Mouse (Mus musculus) heart, adult 18-20 months (tissue): ENCODE measurements at regions not wholly inside any gene's neighbourhood (a gene's known extent, or its start where the extent isn't known, plus 50 kb on each side); places are given as distances from the start of the nearest gene placed in this dataset.
"Not testable (repeated sequence)": the region's sequence is repeated elsewhere in the genome, so short reads cannot be mapped to it uniquely, and the experiment has no call there.

Experiments
- DNase-seq, 2 experiments: peaks; one replicate each; pipeline ENCODE4 v3.0.0; 2021 to 2022; ENCODE audit warnings: mixed read lengths in 1 of 2

DNA sequence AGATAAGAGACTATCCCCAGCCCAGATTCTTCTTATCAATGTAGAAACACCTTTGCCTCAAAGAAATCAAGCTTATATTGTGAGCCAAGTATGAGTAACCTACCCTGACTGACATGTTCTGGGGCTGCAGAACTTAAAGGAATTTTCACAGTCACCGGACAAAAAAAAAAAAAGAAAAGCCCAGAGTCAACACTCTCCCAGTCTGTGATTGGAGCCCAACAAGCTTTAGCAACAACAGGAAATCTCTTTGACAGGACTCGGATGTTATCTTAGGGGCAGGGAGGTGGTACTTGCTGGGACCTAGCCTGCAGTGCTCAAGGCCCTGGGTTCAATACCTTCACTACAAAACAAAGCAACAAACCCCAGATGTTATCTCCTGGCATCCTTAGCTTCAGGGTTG, 114.2 kb downstream of the Nectin1 start:
- DNase-seq, result no peak

GRCm38 (mm10) chr9:43858761-43859160, 115.0 kb downstream of the Nectin1 start:
- no peak for DNase-seq

GRCm38 (mm10) chr9:43860264-43860663, 116.5 kb downstream of the Nectin1 start:
- no peak for DNase-seq

GRCm38 (mm10) chr9:43861375-43861774, 117.6 kb downstream of the Nectin1 start:
- no peak for DNase-seq

DNA sequence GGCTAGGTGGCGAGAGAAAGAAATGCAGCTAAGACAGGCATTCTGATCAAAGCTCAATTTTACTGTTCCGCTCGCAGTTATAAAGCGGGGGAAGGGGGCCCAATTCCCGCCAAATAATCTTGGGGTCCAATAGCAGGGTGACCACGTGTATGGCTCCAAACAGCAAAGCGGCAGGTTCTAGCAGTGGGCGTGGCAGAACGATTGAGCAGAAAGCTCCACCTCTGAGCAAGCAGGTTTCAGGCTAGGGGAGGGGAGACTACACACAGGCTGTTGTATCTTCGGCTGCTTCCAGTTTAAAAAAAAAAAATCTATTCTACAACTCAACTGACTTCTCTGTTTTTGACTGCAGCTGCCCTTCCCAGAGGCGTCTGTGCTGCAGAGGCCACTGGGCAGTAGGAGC, 118.2 kb downstream of the Nectin1 start:
- DNase-seq, result not testable (repeated sequence)

DNA sequence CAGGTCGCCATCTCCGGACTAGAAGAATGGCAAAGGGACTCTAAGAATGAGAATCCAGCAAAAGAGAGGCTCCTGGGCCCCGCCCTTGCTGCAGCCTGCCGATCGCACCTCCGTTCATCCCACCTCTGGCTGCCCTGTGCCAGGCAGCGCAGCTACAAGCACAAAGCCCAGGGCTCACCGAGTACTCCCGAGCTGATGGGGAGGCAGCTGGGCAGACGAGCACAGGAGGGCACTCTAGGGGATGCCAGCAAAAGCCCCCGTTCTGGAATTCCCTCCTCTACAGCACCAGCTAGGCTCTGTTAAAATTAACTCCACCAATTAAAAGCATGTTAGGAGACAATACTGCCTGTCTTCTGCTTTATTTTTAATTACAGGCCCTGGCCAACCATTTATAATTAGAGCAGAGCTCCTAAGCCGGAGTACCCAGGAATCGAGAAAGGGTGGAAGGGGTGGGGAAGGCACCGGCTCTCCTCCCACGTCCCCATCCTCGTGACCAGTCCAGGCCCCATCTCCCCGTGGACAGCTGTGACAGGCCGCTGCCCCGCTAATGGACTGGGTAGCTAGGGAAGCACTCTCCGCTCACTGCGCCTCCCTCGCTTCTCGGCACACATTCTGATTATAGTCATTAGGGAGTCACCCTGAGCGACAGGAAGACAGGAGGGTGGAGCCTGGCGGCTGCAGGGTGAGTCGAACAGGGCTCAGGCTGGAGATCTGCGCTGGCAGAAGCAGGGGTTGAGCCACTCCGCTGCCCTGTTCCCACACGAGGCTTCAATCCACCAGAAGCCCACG, 120.0 kb downstream of the Nectin1 start:
- peak; percentile 65 to 74 for DNase-seq

- DNase-seq, result no peak
Observed at GRCm38 (mm10) chr9:43866802-43867201, 123.0 kb downstream of the Nectin1 start.

GRCm38 (mm10) chr9:43873841-43874240, 130.1 kb downstream of the Nectin1 start:
- no peak for DNase-seq

DNA sequence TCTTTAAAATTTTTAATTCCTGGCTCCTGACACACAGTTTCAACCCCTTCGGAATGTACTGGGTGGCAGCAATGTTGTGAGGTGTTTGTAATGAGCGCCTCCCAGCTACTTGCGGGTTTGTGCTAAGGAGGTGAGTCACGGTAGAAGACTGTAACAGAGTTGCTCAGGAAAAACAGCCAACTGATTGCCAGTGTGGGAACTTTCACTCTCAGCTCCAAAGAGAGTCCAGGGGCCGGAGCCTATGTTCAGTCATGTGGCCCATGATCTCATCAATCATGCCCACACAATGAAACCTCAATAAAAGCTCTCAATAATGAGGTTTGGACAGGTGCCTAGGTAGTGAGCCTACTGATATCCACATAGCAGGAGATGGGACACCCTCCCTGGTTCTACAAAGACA, 130.5 kb downstream of the Nectin1 start:
- DNase-seq, result no peak

DNA sequence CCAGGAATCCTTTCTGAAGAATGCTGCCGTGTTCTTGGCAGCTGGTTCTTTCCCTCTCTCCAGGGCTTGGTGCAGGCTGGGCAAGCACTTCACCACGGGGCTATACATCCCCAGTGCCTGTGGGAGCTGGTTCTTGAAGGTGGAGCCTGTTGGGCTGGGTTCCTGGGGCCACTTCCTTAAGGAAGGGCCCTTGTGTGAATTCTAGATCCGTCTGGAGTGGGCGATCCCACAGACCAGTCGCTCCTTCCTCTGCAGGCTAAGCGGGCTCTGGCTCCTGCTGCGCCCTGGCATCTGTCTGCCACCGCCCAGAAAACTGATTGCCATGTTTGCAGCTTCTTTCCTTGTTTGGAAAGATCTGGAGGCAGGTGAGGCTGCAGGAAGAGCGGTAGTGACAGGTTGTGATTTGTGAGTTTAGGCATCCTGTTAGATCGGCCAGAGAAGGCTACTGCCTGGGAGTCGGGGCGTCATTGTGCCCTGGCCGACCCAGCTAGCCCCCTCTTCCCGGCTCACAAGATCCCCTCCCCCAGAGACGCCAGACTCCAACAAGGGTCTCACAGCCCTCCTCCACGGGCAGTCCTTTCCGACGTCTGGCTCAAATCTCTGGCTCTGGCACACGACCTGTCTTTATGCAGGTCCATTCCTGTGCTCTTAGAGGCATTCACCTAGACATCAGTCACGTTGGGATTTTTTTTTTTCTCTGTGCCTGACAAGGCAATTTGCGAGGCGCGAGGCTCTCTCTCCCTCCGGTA, 135.6 kb downstream of the Nectin1 start:
- DNase-seq, result no peak

DNA sequence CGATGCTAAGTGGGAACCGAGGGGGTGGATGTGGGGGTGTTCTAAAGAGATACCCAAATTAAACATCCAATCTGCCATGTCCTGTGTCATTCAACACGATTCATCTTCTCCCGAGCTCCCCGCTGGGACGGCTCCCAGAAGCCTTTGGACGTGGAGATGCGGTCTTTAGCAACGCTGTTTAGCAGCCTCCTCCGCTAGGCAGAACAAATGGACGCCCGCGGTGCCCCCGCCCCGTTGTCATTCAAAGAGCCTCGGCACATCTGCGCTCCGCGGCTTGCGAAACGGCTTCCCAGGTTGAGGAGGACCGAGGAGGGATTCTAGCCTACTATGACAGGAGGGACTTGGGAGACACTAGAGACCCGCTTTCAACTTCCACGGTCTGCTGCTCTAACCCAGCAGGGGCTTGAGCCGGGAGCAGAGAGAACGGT, 136.2 kb downstream of the Nectin1 start:
- no peak for DNase-seq

DNA sequence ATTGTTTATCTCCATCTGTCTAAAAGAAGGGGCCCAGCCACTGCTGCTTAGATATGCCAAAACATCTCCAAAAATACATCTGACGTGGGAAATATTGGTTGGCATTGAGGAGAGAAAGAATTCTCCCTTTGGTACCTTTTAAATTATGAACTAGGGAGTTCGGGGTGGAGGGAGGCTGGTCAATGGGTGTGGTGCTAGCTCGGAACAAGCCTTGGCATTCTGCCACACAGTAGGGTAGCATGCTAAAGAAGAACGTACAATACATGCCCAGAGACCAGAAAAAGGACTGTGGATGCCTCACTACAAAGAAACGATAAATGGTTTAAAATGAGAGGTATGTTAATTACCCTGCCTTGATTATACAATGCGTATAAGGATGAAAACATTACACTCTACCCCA, 149.3 kb downstream of the Nectin1 start:
- no peak for DNase-seq

DNA sequence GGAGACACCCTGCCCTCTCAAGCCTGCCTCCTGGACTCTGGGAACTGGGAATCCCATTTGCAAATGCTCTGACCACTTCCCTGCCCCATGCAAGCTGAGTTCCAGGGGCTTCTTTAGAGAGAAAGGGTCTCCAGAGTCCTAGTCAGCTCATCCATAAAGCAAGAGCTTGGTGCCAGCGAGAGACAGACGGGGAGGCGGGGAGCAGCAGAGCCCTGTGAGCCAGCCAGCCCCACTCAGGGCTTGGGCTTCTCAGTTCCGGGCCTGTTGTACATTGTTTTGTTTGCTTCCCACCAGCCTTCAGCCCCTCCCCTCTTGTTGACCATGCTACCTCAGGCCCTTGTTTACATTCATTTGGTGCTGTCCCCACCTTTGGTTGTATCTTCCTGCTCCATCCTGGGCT, 143.9 kb upstream of the Thy1 start:
- DNase-seq, result no peak

DNA sequence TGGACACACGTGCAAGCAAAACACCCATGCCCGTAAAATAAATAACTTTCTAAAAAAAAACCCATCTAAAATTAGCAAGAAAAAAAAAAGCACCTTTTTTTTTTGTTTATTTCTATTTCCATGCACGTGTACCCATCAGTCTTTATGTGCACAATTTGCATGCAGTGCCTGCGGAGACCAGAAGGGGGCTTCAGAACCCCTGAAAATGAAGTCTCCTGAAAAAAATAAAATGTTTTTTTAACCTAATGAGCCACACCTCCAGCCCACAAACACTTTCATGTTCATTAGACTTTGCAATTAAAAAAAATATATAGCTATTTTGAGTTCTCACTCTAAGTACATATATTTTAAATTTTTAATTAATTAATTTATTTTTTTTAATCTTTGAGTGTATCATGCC, 134.9 kb upstream of the Thy1 start:
- DNase-seq, result no peak

DNA sequence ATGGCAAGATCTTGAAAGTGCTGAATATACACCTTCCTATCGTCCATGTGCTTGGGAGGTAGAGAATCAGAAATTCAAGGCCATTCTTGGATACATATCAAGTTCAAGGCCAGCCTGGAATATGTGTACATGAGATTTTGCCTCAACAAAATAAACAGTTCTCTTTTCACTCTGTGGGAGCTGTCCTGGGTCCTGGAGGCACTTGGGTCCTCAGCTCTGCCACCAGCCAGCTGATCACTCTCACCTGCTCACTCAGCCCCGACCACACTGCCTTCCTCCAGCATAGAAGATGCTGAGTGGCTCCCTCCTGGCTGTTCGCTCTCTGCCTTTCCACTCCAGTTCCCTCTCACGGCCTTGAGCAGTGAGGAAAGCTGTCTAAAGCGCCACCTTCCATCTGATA, 128.2 kb upstream of the Thy1 start:
- no peak for DNase-seq

GRCm38 (mm10) chr9:43917467-43917866, 125.7 kb upstream of the Thy1 start:
- no peak for DNase-seq

DNA sequence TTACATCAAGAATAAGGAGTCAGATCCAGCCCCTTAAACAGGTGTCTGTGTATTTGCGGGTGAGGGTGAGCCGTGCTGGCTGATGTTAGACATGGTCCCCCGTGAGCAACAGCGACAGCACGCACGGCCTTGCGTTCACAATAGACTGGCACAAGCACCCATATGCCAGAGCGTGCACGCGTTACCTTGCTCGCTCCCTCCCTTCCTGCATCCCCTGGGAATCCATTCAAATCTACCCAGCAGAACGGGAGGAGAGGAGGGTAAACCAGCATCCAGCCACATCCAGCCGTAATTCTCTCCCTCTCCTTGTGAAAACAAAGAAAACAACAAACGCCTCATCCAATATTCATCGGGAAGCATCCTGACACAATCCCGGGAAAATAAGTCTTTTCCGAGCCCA, 124.2 kb upstream of the Thy1 start:
- no peak for DNase-seq

GRCm38 (mm10) chr9:43920053-43920754, 123.0 kb upstream of the Thy1 start:
- DNase-seq, result peak; percentile 58 to 86

DNA sequence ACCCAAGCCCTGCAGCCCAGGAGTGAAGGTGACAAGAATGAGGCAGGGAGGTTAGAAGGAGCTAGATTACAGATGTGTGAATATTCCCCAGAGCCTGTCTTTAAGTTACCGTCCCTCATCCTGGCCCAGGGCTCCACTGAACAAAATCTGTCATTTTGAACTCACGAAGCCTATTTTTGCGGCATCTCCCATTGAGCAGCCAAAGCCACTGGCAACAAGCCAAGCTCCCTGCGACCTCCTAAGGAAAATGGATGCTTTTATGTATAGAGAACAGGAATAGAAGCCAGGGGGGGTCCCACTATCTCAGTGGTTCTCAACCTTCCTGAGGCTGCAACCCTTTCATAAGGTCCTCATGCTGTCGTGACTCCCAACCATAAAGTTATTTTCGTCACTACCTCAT, 121.0 kb upstream of the Thy1 start:
- DNase-seq, result no peak

- no peak for DNase-seq
Observed at GRCm38 (mm10) chr9:43923088-43923487, 120.1 kb upstream of the Thy1 start.

DNA sequence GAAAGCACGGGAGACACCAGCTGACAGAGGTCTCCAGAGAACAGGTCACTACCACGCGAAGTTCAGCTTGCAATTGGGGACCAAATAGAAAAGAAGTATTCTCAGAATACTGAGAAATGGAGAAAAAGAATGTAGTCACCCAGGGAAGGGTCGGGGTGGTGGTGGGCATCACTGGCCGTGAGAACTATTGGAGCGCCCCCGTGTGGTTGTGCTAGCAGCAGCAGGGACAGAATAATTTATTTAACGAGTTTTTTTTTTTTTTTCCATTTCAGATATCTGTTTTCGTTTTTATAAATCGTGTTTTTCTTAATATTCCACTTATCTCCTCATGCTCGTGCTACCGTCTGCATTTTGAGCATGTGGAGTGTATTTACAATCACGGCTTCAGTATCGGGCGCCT, 118.4 kb upstream of the Thy1 start:
- DNase-seq, result peak in 1 of 2 experiments; percentile 20

DNA sequence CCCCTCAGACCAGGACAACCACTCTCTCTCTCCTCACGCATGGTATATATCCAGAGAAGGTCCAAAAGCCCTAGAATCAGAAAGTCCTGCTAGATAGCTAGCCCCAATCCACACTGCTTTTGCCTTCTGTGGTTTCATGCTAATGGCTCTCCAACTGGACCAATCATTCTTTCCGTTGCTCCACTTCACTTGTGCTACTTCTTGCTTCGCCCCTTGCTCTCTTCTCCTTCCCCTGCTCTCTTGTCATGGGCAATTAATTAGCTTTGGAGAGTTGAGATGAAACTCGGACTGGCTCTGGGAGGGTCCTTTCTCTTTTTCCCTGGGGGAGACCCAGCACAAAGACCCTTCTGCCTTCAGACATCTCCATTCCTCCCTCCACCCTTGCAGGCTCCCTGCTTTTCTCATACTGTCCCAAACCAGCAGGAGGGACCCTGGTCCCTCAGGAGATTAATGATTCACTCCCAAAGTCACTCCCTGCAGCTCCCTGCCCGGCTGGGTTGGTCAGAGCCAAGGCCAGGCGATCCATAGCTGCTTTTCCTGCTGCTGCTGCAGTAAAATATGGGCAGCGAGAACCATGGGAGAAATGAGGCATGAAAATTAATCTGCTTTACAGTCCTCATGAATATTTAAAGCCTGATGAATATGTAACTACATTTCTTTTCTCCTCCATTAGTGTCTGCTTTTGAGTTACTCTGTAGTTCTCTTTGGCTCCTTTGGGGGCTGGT, 113.7 kb upstream of the Thy1 start:
- DNase-seq, result no peak

GRCm38 (mm10) chr9:43930037-43930404, 113.2 kb upstream of the Thy1 start:
- no peak for DNase-seq
